Mouse (Mus musculus) left cerebral cortex, postnatal 4 days (tissue): ENCODE data around the gene Rad18. TPM values are rescaled to one million over a fixed set of nuclear protein-coding genes. Genes with fewer than 3 reads are reported as not detected.

Experiments
- total RNA-seq, 2 experiments: library from RNA; stranded (reverse); gene quantifications; 2 replicates each; pipeline ENCODE4 v1.2.3; 2021

Gene Rad18
- total RNA-seq, 2 experiments from 2014 or later: 9.4 to 10.5 TPM

Other genes with a start within 250 kb of the Rad18 start
- gene Cav3, start 237.2 kb downstream of the Rad18 start, total RNA-seq: not detected
- gene Oxtr, start 206.7 kb downstream of the Rad18 start, total RNA-seq: 1 to 10 TPM; 4.8 to 6.2 TPM